Mouse (Mus musculus): ENCODE results near the gene Il6ra. TPM values are rescaled to one million over a fixed set of nuclear protein-coding genes. Genes with fewer than 3 reads are reported as not detected.

Gene Il6ra
- total and polyA plus RNA-seq, 3 experiments, result under 0.01 TPM; not detected in 2

- Histone ChIP-seq H3K4me3 (ENCODE audit: low read depth, low read length) (no peak overlapping the region), H3K4me1 (ENCODE audit: insufficient read depth, low read depth, low read length) (no peaks in the 10 kb centered on the region), H3K9me3 (replicated peaks) (no peaks in the 10 kb centered on the region), H3K36me3 (replicated peaks) (no peaks in the 10 kb centered on the region), H3K27me3 (ENCODE audit: insufficient read depth, low read length) (peaks cover 14% of the 10 kb centered on the region)
- DNase-seq (ENCODE audit: low spot score) (no peak), ATAC-seq (ENCODE audit: extremely low read depth, insufficient number of reproducible peaks, low FRiP score, poor library complexity, severe bottlenecking) (no peak)
- TF ChIP-seq POLR2AphosphoS5 (IDR thresholded peaks at IDR 0.05; ENCODE audit: insufficient replicate concordance, low read depth, low read length) (no peak), GATA2 (IDR thresholded peaks at IDR 0.05; ENCODE audit: borderline replicate concordance, low read depth, low read length) (no peak), GATA1 (IDR thresholded peaks at IDR 0.05; ENCODE audit: borderline replicate concordance, low read length) (no peak), TAL1 (conservative IDR thresholded peaks at IDR 0.05; ENCODE audit: low read depth, low read length) (no peak), CTCF (IDR thresholded peaks at IDR 0.05; ENCODE audit: low read depth, low read length) (no peak)
Observed at GRCm38 (mm10) chr3:89869556-89869955, 43.4 kb downstream of the Il6ra start.

DNA sequence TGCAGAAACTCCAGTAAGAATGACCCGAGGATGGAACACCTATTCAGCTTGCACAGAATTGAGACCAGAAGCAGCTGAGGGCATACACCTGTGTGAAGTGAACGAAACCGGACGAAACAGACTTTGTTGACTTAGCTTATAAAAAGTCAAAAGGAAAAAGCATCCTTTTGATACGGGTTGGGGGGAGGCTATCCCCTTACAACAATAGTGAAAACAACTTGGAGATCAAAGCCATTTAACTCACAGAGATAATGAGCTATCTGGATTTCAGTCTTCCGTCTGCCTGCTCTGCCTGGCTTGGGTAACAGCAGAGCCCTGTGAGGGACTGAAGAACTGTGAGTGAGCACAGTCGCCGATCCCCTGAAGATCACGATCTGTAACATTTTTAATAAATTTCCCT, 44.0 kb downstream of the Il6ra start:
- DNase-seq (ENCODE audit: low spot score) (no peak), ATAC-seq (ENCODE audit: extremely low read depth, insufficient number of reproducible peaks, low FRiP score, poor library complexity, severe bottlenecking) (no peak)
- H3K36me3 ChIP-seq (replicated peaks), result no peaks in the 10 kb centered on the region
- TF ChIP-seq GATA2 (IDR thresholded peaks at IDR 0.05; ENCODE audit: borderline replicate concordance, low read depth, low read length) (no peak), CTCF (IDR thresholded peaks at IDR 0.05; ENCODE audit: low read depth, low read length) (no peak), TAL1 (conservative IDR thresholded peaks at IDR 0.05; ENCODE audit: low read depth, low read length) (no peak), GATA1 (IDR thresholded peaks at IDR 0.05; ENCODE audit: borderline replicate concordance, low read length) (no peak), POLR2AphosphoS5 (IDR thresholded peaks at IDR 0.05; ENCODE audit: insufficient replicate concordance, low read depth, low read length) (no peak)
- peaks cover 14% of the 10 kb centered on the region for H3K27me3 ChIP-seq (ENCODE audit: insufficient read depth, low read length)
- no peak overlapping the region for H3K4me3 ChIP-seq (ENCODE audit: low read depth, low read length)
- H3K4me1 ChIP-seq (ENCODE audit: insufficient read depth, low read depth, low read length), result no peaks in the 10 kb centered on the region
- no peaks in the 10 kb centered on the region for H3K9me3 ChIP-seq (replicated peaks)

DNA sequence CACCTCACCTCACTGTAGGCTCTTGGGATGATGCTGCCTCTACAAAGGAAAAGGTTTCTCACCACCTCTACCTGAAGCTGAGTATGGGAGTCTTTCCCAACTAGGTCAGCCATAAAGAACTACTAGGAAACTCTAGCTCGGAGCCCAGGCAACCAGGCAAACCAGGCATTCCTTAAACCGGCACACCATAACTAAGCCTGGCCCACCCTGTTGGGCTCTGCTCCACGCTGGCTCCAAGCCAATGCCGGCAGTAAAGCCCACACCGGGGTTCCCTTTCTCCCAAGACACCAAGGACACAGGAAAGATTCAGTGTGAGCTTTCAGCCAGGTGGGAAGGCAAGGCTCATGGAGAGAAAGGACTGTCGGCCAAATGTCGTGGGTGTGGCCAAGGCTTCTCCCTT, 44.6 kb downstream of the Il6ra start:
- H3K36me3 ChIP-seq (replicated peaks), result no peaks in the 10 kb centered on the region
- peaks cover 17% of the 10 kb centered on the region for H3K27me3 ChIP-seq (ENCODE audit: insufficient read depth, low read length)
- ATAC-seq (ENCODE audit: extremely low read depth, insufficient number of reproducible peaks, low FRiP score, poor library complexity, severe bottlenecking), result no peak
- no peaks in the 10 kb centered on the region for H3K4me1 ChIP-seq (ENCODE audit: insufficient read depth, low read depth, low read length)
- H3K9me3 ChIP-seq (replicated peaks), result no peaks in the 10 kb centered on the region
- DNase-seq (ENCODE audit: low spot score), result no peak
- H3K4me3 ChIP-seq (ENCODE audit: low read depth, low read length), result no peak overlapping the region
- TF ChIP-seq GATA2 (IDR thresholded peaks at IDR 0.05; ENCODE audit: borderline replicate concordance, low read depth, low read length), result no peak
- TF ChIP-seq POLR2AphosphoS5 (IDR thresholded peaks at IDR 0.05; ENCODE audit: insufficient replicate concordance, low read depth, low read length), result no peak
- no peak for TF ChIP-seq GATA1 (IDR thresholded peaks at IDR 0.05; ENCODE audit: borderline replicate concordance, low read length)
- TF ChIP-seq TAL1 (conservative IDR thresholded peaks at IDR 0.05; ENCODE audit: low read depth, low read length), result no peak
- TF ChIP-seq CTCF (IDR thresholded peaks at IDR 0.05; ENCODE audit: low read depth, low read length), result no peak

GRCm38 (mm10) chr3:89867651-89868050, 45.3 kb downstream of the Il6ra start:
- TF ChIP-seq CTCF (IDR thresholded peaks at IDR 0.05; ENCODE audit: low read depth, low read length), result no peak
- TF ChIP-seq TAL1 (conservative IDR thresholded peaks at IDR 0.05; ENCODE audit: low read depth, low read length), result no peak
- no peak for TF ChIP-seq GATA1 (IDR thresholded peaks at IDR 0.05; ENCODE audit: borderline replicate concordance, low read length)
- TF ChIP-seq GATA2 (IDR thresholded peaks at IDR 0.05; ENCODE audit: borderline replicate concordance, low read depth, low read length), result no peak
- TF ChIP-seq POLR2AphosphoS5 (IDR thresholded peaks at IDR 0.05; ENCODE audit: insufficient replicate concordance, low read depth, low read length), result no peak
- Histone ChIP-seq H3K4me3 (ENCODE audit: low read depth, low read length) (no peak overlapping the region), H3K36me3 (replicated peaks) (no peaks in the 10 kb centered on the region), H3K9me3 (replicated peaks) (no peaks in the 10 kb centered on the region), H3K27me3 (ENCODE audit: insufficient read depth, low read length) (peaks cover 19% of the 10 kb centered on the region), H3K4me1 (ENCODE audit: insufficient read depth, low read depth, low read length) (no peaks in the 10 kb centered on the region)
- ATAC-seq (ENCODE audit: extremely low read depth, insufficient number of reproducible peaks, low FRiP score, poor library complexity, severe bottlenecking), result no peak
- DNase-seq (ENCODE audit: low spot score), result no peak

- Histone ChIP-seq H3K27me3 (ENCODE audit: insufficient read depth, low read length) (peaks cover 16% of the 10 kb centered on the region), H3K9me3 (replicated peaks) (no peaks in the 10 kb centered on the region)
- ATAC-seq (ENCODE audit: extremely low read depth, insufficient number of reproducible peaks, low FRiP score, poor library complexity, severe bottlenecking), result no peak
Observed at GRCm38 (mm10) chr3:89865764-89866163, 47.2 kb downstream of the Il6ra start.

GRCm38 (mm10) chr3:89865020-89865419, 48.0 kb downstream of the Il6ra start:
- Histone ChIP-seq H3K36me3 (replicated peaks) (no peaks in the 10 kb centered on the region), H3K4me3 (ENCODE audit: low read depth, low read length) (no peak overlapping the region), H3K9me3 (replicated peaks) (no peaks in the 10 kb centered on the region), H3K27me3 (ENCODE audit: insufficient read depth, low read length) (peaks cover 17% of the 10 kb centered on the region), H3K4me1 (ENCODE audit: insufficient read depth, low read depth, low read length) (no peaks in the 10 kb centered on the region)
- DNase-seq (ENCODE audit: low spot score) (no peak), ATAC-seq (ENCODE audit: extremely low read depth, insufficient number of reproducible peaks, low FRiP score, poor library complexity, severe bottlenecking) (no peak)
- TF ChIP-seq GATA2 (IDR thresholded peaks at IDR 0.05; ENCODE audit: borderline replicate concordance, low read depth, low read length), result no peak
- TF ChIP-seq GATA1 (IDR thresholded peaks at IDR 0.05; ENCODE audit: borderline replicate concordance, low read length), result no peak
- no peak for TF ChIP-seq TAL1 (conservative IDR thresholded peaks at IDR 0.05; ENCODE audit: low read depth, low read length)
- TF ChIP-seq CTCF (IDR thresholded peaks at IDR 0.05; ENCODE audit: low read depth, low read length), result no peak

More at GRCm38 (mm10) chr3:89865764-89866163, 47.2 kb downstream of the Il6ra start:
- no peaks in the 10 kb centered on the region for H3K4me1 ChIP-seq (ENCODE audit: insufficient read depth, low read depth, low read length)
- H3K4me3 ChIP-seq (ENCODE audit: low read depth, low read length), result no peak overlapping the region
- DNase-seq (ENCODE audit: low spot score), result no peak
- H3K36me3 ChIP-seq (replicated peaks), result no peaks in the 10 kb centered on the region
- TF ChIP-seq TAL1 (conservative IDR thresholded peaks at IDR 0.05; ENCODE audit: low read depth, low read length) (no peak), GATA1 (IDR thresholded peaks at IDR 0.05; ENCODE audit: borderline replicate concordance, low read length) (no peak), POLR2AphosphoS5 (IDR thresholded peaks at IDR 0.05; ENCODE audit: insufficient replicate concordance, low read depth, low read length) (no peak), CTCF (IDR thresholded peaks at IDR 0.05; ENCODE audit: low read depth, low read length) (no peak), GATA2 (IDR thresholded peaks at IDR 0.05; ENCODE audit: borderline replicate concordance, low read depth, low read length) (no peak)

All from G1E (cell line).